In the genomic region with DNA sequence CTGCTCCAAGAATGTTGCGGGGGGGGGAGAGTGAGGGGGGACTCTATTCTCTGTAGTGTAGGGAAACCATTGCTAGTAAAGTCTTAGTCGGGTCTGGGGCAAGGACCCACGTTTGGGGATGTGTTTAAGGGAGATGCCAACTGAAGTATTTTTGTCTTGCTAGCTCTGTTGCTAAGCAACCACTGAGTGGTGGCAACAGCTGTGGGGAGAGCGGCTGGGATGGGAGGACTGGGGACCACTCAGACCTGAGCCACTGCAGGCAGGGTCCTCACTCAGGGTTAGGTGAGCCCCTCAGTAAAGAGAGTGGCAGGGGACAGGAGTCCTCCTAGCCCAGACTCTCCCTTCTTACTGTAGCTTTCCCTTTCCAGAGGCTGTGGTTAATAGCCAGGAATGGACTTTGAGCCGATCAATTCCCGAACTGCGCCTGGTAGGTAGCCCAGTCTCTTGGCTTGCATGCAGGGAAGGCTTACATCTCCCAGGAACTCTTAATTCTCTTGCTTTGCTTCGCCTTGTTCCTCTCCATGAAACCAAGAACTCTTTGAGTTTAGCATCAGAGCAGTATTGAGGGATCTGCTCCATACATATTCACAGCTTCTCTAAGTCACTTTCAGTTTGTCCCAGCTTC, we compare ENCODE assay signal across 10 mouse cellular contexts. TPM values are rescaled to one million over a fixed set of nuclear protein-coding genes. Genes with fewer than 3 reads are reported as not detected.
A peak's percentile ranks its signal among the peaks of the same experiment; 100 is the strongest.
DNase-seq lines count a peak whose midpoint lies in the region; ATAC-seq and TF ChIP-seq lines count a peak whose summit lies in the region.
"Had no signal": no experiment of that assay in that cellular context is flagged by ENCODE, and none has a peak within 500 bp of the region (broad histone marks: within the 10 kb centered on the region; RNA-seq: fewer than 3 reads in every experiment).

No protein-coding gene starts in this region.

- peak overlapping the region; percentile 85 for H3K4me3 ChIP-seq in left cerebral cortex, adult 2 months
- H3K4me3 ChIP-seq in forebrain, embryonic 15.5 days, result peak overlapping the region; percentile 70
- H3K4me3 ChIP-seq in liver, embryonic 12.5 days, result no peak overlapping the region
- no peak overlapping the region for H3K4me3 ChIP-seq in stomach, embryonic 14.5 days (ENCODE audit: low read depth, low read length)

- H3K4me1 ChIP-seq in forebrain, embryonic 15.5 days, result peaks cover 41% of the 10 kb centered on the region
- H3K4me1 ChIP-seq in liver, embryonic 12.5 days, result peaks cover 53% of the 10 kb centered on the region
- peaks cover 22% of the 10 kb centered on the region for H3K4me1 ChIP-seq in stomach, embryonic 14.5 days (ENCODE audit: control insufficient read depth, insufficient read depth, low read length)

- 26% methylated on average over 8 of the region's 8 CpGs for whole genome bisulfite sequencing in forebrain, embryonic 15.5 days
- 61% methylated on average over 8 of the region's 8 CpGs for WGBS in liver, embryonic 12.5 days (ENCODE audit: insufficient replicate concordance)
- WGBS in stomach, embryonic 14.5 days, result 30% methylated on average over 8 of the region's 8 CpGs

- intact Hi-C loops in left cerebral cortex, adult 2 months (cut with DNase I), result no loop called here

- no peak for DNase-seq in left cerebral cortex, adult 2 months (ENCODE audit: extremely low spot score in 1 of 2, low spot score in 2 of 2)
- no peak for DNase-seq in left cerebral cortex, adult 8-10 months (ENCODE audit: low spot score in 2 of 2)
- DNase-seq in right cerebral cortex, adult 2 months (ENCODE audit: low spot score in 2 of 2), result no peak
- no peak for DNase-seq in ovary, adult 18-20 months (ENCODE audit: low spot score)
- DNase-seq: thymus, adult 2 months had no signal

- peaks cover 13% of the 10 kb centered on the region; the same call in 1 of the 2 replicates for H3K36me3 ChIP-seq in forebrain, embryonic 15.5 days
- no peaks in the 10 kb centered on the region for H3K36me3 ChIP-seq in liver, embryonic 12.5 days
- no peaks in the 10 kb centered on the region for H3K36me3 ChIP-seq in stomach, embryonic 14.5 days (ENCODE audit: control insufficient read depth, insufficient read depth, low read length)

- peaks cover 26% of the 10 kb centered on the region for H3K27me3 ChIP-seq in forebrain, embryonic 15.5 days
- peaks cover 67% of the 10 kb centered on the region for H3K27me3 ChIP-seq in liver, embryonic 12.5 days (replicated peaks)
- H3K27me3 ChIP-seq in stomach, embryonic 14.5 days (ENCODE audit: control insufficient read depth, insufficient read depth, low read length), result peaks cover 40% of the 10 kb centered on the region

- peak overlapping the region; percentile 76 for H3K4me2 ChIP-seq in forebrain, embryonic 15.5 days (replicated peaks)
- H3K4me2 ChIP-seq in liver, embryonic 12.5 days, result peak overlapping the region; percentile 60; the same call in 1 of the 2 replicates
- peak overlapping the region; percentile 40; the same call in 1 of the 2 replicates for H3K4me2 ChIP-seq in stomach, embryonic 14.5 days (replicated peaks; ENCODE audit: low read depth, low read length)

- peak overlapping the region; percentile 59; the same call in 1 of the 2 replicates for H3K9ac ChIP-seq in forebrain, embryonic 15.5 days (replicated peaks)
- H3K9ac ChIP-seq in liver, embryonic 12.5 days, result no peak overlapping the region
- H3K9ac ChIP-seq in stomach, embryonic 14.5 days (replicated peaks; ENCODE audit: low read depth, low read length), result no peak overlapping the region

- ATAC-seq in forebrain, embryonic 15.5 days (replicated peaks), result no peak
- ATAC-seq in liver, embryonic 12.5 days, result no peak
- no peak for ATAC-seq in stomach, embryonic 14.5 days (ENCODE audit: insufficient number of reproducible peaks, insufficient read depth, low FRiP score, low read depth)
- ATAC-seq in CD4-positive, CD25-positive, alpha-beta regulatory T cell, adult 4 months, result no peak

- H3K9me3 ChIP-seq in forebrain, embryonic 15.5 days, result no peaks in the 10 kb centered on the region
- H3K9me3 ChIP-seq in liver, embryonic 12.5 days (replicated peaks), result no peaks in the 10 kb centered on the region
- H3K9me3 ChIP-seq in stomach, embryonic 14.5 days (ENCODE audit: control insufficient read depth, low read depth, low read length), result no peaks in the 10 kb centered on the region

- peak overlapping the region; percentile 96 for H3K27ac ChIP-seq in left cerebral cortex, adult 2 months
- no peak overlapping the region for H3K27ac ChIP-seq in forebrain, embryonic 15.5 days (replicated peaks)
- no peak overlapping the region for H3K27ac ChIP-seq in liver, embryonic 12.5 days
- no peak overlapping the region for H3K27ac ChIP-seq in stomach, embryonic 14.5 days (ENCODE audit: low read length)

- no peak for TF ChIP-seq CTCF in left cerebral cortex, adult 2 months (IDR thresholded peaks at IDR 0.05)

RNA-seq across cellular contexts. Expression of a gene that starts 7.0 kb away (rescaled TPM):
- 100 to 1,000 TPM; 627 to 694 TPM for total RNA-seq in left cerebral cortex, adult 2 months (2021)
- total RNA-seq in left cerebral cortex, adult 8-10 months (2022), result 100 to 1,000 TPM; 595 to 685 (median 631) TPM
- 2.9 and 3.0 TPM in 2 replicates for polyA plus RNA-seq in forebrain, embryonic 15.5 days (2015; fragmentation: Nextera tagmentation; extraction: Ambion mirVana)
- 0.92 and 1.6 TPM in 2 replicates for polyA plus RNA-seq in liver, embryonic 12.5 days (2016; fragmentation: Nextera tagmentation; extraction: Ambion mirVana)
- 0.27 and 0.56 TPM in 2 replicates for polyA plus RNA-seq in stomach, embryonic 14.5 days (2014; fragmentation: Nextera tagmentation; extraction: Ambion mirVana)
- 10 to 100 TPM; 29.8 to 34.6 TPM for polyA plus RNA-seq in CD4-positive, CD25-positive, alpha-beta regulatory T cell, adult 4 months (2017; shearing (Covaris generic))

RNA-seq across cellular contexts. Expression of a gene that starts 12.0 kb away (rescaled TPM):
- total RNA-seq in left cerebral cortex, adult 2 months (2021), result 10 to 100 TPM; 63.7 to 64.4 TPM
- total RNA-seq in left cerebral cortex, adult 8-10 months (2022), result 10 to 100 TPM; 60.9 to 63.2 (median 62.1) TPM
- 118 and 122 TPM in 2 replicates for polyA plus RNA-seq in forebrain, embryonic 15.5 days (2015; fragmentation: Nextera tagmentation; extraction: Ambion mirVana)
- 75.2 and 81.9 TPM in 2 replicates for polyA plus RNA-seq in liver, embryonic 12.5 days (2016; fragmentation: Nextera tagmentation; extraction: Ambion mirVana)
- 124 and 141 TPM in 2 replicates for polyA plus RNA-seq in stomach, embryonic 14.5 days (2014; fragmentation: Nextera tagmentation; extraction: Ambion mirVana)
- 100 to 1,000 TPM in 1 of 2 experiments, 10 to 100 TPM in 1; 87.4 to 109 TPM for polyA plus RNA-seq in CD4-positive, CD25-positive, alpha-beta regulatory T cell, adult 4 months (2017; shearing (Covaris generic))

RNA-seq across cellular contexts. Expression of a gene that starts 18.8 kb away (rescaled TPM):
- 10 to 100 TPM; 74.4 to 75.2 TPM for total RNA-seq in left cerebral cortex, adult 2 months (2021)
- total RNA-seq in left cerebral cortex, adult 8-10 months (2022), result 10 to 100 TPM; 79.8 to 91.4 (median 85.4) TPM
- polyA plus RNA-seq in forebrain, embryonic 15.5 days (2015; fragmentation: Nextera tagmentation; extraction: Ambion mirVana), result 1,729 and 1,809 TPM in 2 replicates
- 766 and 777 TPM in 2 replicates for polyA plus RNA-seq in liver, embryonic 12.5 days (2016; fragmentation: Nextera tagmentation; extraction: Ambion mirVana)
- 1,788 and 1,817 TPM in 2 replicates for polyA plus RNA-seq in stomach, embryonic 14.5 days (2014; fragmentation: Nextera tagmentation; extraction: Ambion mirVana)
- polyA plus RNA-seq in CD4-positive, CD25-positive, alpha-beta regulatory T cell, adult 4 months (2017; shearing (Covaris generic)), result 100 to 1,000 TPM; 294 to 347 TPM

RNA-seq across cellular contexts. Expression of a gene that starts 22.1 kb away (rescaled TPM):
- 10 to 100 TPM; 18.1 to 22.5 TPM for total RNA-seq in left cerebral cortex, adult 2 months (2021)
- 10 to 100 TPM; 19.8 to 21.5 (median 21.2) TPM for total RNA-seq in left cerebral cortex, adult 8-10 months (2022)
- 5.6 and 7.0 TPM in 2 replicates for polyA plus RNA-seq in forebrain, embryonic 15.5 days (2015; fragmentation: Nextera tagmentation; extraction: Ambion mirVana)
- 0.06 and 0.20 TPM in 2 replicates for polyA plus RNA-seq in liver, embryonic 12.5 days (2016; fragmentation: Nextera tagmentation; extraction: Ambion mirVana)
- polyA plus RNA-seq in stomach, embryonic 14.5 days (2014; fragmentation: Nextera tagmentation; extraction: Ambion mirVana), result 2.0 and 2.3 TPM in 2 replicates
- under 1 TPM; 0.19 to 0.73 TPM for polyA plus RNA-seq in CD4-positive, CD25-positive, alpha-beta regulatory T cell, adult 4 months (2017; shearing (Covaris generic))

RNA-seq across cellular contexts. Expression of a gene that starts 34.1 kb away (rescaled TPM):
- total RNA-seq in left cerebral cortex, adult 2 months (2021), result under 1 TPM; 0.36 to 0.77 TPM
- total RNA-seq in left cerebral cortex, adult 8-10 months (2022), result under 1 TPM; 0.30 to 0.46 (median 0.41) TPM
- 0.11 and 0.15 TPM in 2 replicates for polyA plus RNA-seq in forebrain, embryonic 15.5 days (2015; fragmentation: Nextera tagmentation; extraction: Ambion mirVana)
- 0.05 and 0.10 TPM in 2 replicates for polyA plus RNA-seq in liver, embryonic 12.5 days (2016; fragmentation: Nextera tagmentation; extraction: Ambion mirVana)
- polyA plus RNA-seq in stomach, embryonic 14.5 days (2014; fragmentation: Nextera tagmentation; extraction: Ambion mirVana), result 0.13 and 0.18 TPM in 2 replicates
- polyA plus RNA-seq in CD4-positive, CD25-positive, alpha-beta regulatory T cell, adult 4 months (2017; shearing (Covaris generic)), result under 1 TPM in 1 of 2 experiments, not detected in 1; 0.27 TPM
- total RNA-seq: megakaryocyte progenitor cell, adult 5-6 weeks had no signal

Comparison
In these comparisons a context has a peak if more than half of its experiments do, and no peak if none do; other contexts are left out.
1. H3K4me3 ChIP-seq: peak in left cerebral cortex, adult 2 months (single experiment) and forebrain, embryonic 15.5 days (single experiment); none in liver, embryonic 12.5 days (single experiment) and stomach, embryonic 14.5 days (single experiment).
2. Peak in every context shown above with its lines, with median percentiles within 50 percentile points of each other: H3K4me2 ChIP-seq.